Mouse (Mus musculus): Measurements from ENCODE around the gene Mpzl3. TPM values are rescaled to one million over a fixed set of nuclear protein-coding genes. Genes with fewer than 3 reads are reported as not detected.

Gene Mpzl3
- polyA plus RNA-seq, 1 experiment: 4.4 TPM

- H3K27ac ChIP-seq (replicated peaks; ENCODE audit: low read depth, low read length): no peak overlapping the region
- H3K4me1 ChIP-seq (ENCODE audit: control insufficient read depth, insufficient read depth, insufficient read length, low read length): no peaks in the 10 kb centered on the region
- no peak overlapping the region for H3K4me3 ChIP-seq (ENCODE audit: insufficient read depth, low read depth, low read length)
Measured at GRCm38 (mm10) chr9:45066735-45067134, 11.7 kb downstream of the Mpzl3 start.

GRCm38 (mm10) chr9:45071800-45072199 lies 16.8 kb downstream of the Mpzl3 start:
- no peak overlapping the region for H3K27ac ChIP-seq (replicated peaks; ENCODE audit: low read depth, low read length)
- no peak overlapping the region for H3K4me3 ChIP-seq (ENCODE audit: insufficient read depth, low read depth, low read length)
- H3K4me1 ChIP-seq (ENCODE audit: control insufficient read depth, insufficient read depth, insufficient read length, low read length): no peaks in the 10 kb centered on the region

DNA sequence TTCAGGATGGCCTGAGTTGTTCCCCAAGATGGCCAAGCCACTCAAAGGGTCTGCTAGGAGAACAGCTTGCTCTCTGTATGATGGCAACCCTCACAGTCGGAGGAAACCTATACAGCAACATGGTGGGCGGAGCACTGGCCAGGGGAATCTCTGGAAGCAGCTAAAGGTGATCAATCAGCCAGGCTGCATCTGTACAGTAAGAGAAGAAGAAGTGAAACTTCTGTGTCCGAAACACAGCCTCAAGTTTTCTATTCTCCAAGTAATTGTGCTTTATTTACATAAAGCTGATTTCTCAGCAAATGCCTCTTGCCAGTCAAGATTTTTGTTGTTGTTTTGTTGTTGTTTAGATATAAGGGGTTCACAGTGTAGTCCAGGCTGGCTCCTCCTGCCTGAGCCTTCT lies 22.9 kb downstream of the Mpzl3 start:
- Histone ChIP-seq H3K4me3 (ENCODE audit: insufficient read depth, low read depth, low read length) (no peak overlapping the region), H3K27ac (replicated peaks; ENCODE audit: low read depth, low read length) (no peak overlapping the region), H3K4me1 (ENCODE audit: control insufficient read depth, insufficient read depth, insufficient read length, low read length) (no peaks in the 10 kb centered on the region)

GRCm38 (mm10) chr9:45079011-45079410 lies 24.0 kb downstream of the Mpzl3 start, which contains the start of gene Jaml:
TSS of gene Jaml (plus strand) at chr9:45079183.
- Histone ChIP-seq H3K27ac (replicated peaks; ENCODE audit: low read depth, low read length) (no peak within 1 kb of the TSS), H3K4me1 (ENCODE audit: control insufficient read depth, insufficient read depth, insufficient read length, low read length) (no peaks in the 10 kb centered on the region), H3K4me3 (ENCODE audit: insufficient read depth, low read depth, low read length) (no peak within 1 kb of the TSS)

- Histone ChIP-seq H3K27ac (replicated peaks; ENCODE audit: low read depth, low read length) (no peak overlapping the region), H3K4me3 (ENCODE audit: insufficient read depth, low read depth, low read length) (no peak overlapping the region), H3K4me1 (ENCODE audit: control insufficient read depth, insufficient read depth, insufficient read length, low read length) (no peaks in the 10 kb centered on the region)
Measured at GRCm38 (mm10) chr9:45083132-45083531, 28.1 kb downstream of the Mpzl3 start.

DNA sequence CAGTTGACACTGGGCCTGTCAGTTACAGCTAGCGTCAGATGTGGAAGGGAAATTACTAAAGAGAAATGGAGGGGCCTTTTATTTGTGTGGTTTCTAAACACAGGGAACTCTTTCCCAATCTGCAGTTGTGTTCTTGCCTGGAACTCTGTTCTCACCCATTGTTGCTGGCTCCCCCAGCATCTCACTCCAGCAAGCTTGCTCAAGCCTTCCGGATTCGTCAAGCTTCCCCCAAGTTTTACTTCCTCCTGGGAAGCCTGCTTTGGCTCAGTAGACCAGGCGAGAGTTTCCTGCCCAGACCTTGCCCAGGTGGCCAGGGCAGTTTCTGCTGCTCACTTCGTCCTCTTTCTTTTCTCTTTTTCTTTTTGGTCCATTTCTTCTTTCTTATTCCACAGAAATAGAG lies 29.6 kb downstream of the Mpzl3 start:
- H3K27ac ChIP-seq (replicated peaks; ENCODE audit: low read depth, low read length): no peak overlapping the region
- no peak overlapping the region for H3K4me3 ChIP-seq (ENCODE audit: insufficient read depth, low read depth, low read length)
- H3K4me1 ChIP-seq (ENCODE audit: control insufficient read depth, insufficient read depth, insufficient read length, low read length): no peaks in the 10 kb centered on the region

GRCm38 (mm10) chr9:45085741-45086690 lies 31.0 kb downstream of the Mpzl3 start:
- Histone ChIP-seq H3K4me1 (ENCODE audit: control insufficient read depth, insufficient read depth, insufficient read length, low read length) (no peaks in the 10 kb centered on the region), H3K4me3 (ENCODE audit: insufficient read depth, low read depth, low read length) (no peak overlapping the region), H3K27ac (replicated peaks; ENCODE audit: low read depth, low read length) (no peak overlapping the region)

DNA sequence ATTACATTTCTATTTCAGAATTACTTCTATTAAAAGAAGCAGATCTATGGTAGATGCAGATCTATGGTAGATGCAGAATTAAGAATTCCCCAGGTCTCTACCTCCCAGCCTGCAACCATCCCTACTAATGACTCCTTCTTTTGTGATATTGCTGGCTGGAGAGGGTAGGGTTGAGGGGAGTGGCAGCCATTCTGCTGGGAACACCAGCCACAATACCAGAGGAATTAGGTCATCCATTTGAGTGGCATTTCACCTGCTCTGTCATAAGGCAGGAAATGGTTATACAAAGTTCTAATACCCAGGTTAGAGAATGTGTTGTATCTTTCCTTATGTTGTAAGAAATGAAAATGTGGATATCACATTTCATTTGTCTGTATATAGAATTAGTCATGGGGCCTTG lies 33.1 kb downstream of the Mpzl3 start:
- Histone ChIP-seq H3K4me3 (ENCODE audit: insufficient read depth, low read depth, low read length) (no peak overlapping the region), H3K4me1 (ENCODE audit: control insufficient read depth, insufficient read depth, insufficient read length, low read length) (no peaks in the 10 kb centered on the region), H3K27ac (replicated peaks; ENCODE audit: low read depth, low read length) (no peak overlapping the region)

- H3K4me1 ChIP-seq (ENCODE audit: control insufficient read depth, insufficient read depth, insufficient read length, low read length): no peaks in the 10 kb centered on the region; the same call in 1 of the 2 replicates
- no peak overlapping the region for H3K27ac ChIP-seq (replicated peaks; ENCODE audit: low read depth, low read length)
- H3K4me3 ChIP-seq (ENCODE audit: insufficient read depth, low read depth, low read length): no peak overlapping the region
Measured at GRCm38 (mm10) chr9:45090811-45091210, 35.8 kb downstream of the Mpzl3 start.

GRCm38 (mm10) chr9:45092641-45093040 lies 37.7 kb downstream of the Mpzl3 start:
- no peaks in the 10 kb centered on the region; the same call in 1 of the 2 replicates for H3K4me1 ChIP-seq (ENCODE audit: control insufficient read depth, insufficient read depth, insufficient read length, low read length)
- no peak overlapping the region for H3K27ac ChIP-seq (replicated peaks; ENCODE audit: low read depth, low read length)
- no peak overlapping the region for H3K4me3 ChIP-seq (ENCODE audit: insufficient read depth, low read depth, low read length)

GRCm38 (mm10) chr9:45095149-45095937 lies 40.4 kb downstream of the Mpzl3 start:
- Histone ChIP-seq H3K4me1 (ENCODE audit: control insufficient read depth, insufficient read depth, insufficient read length, low read length) (no peaks in the 10 kb centered on the region; the same call in 1 of the 2 replicates), H3K27ac (replicated peaks; ENCODE audit: low read depth, low read length) (no peak overlapping the region), H3K4me3 (ENCODE audit: insufficient read depth, low read depth, low read length) (no peak overlapping the region)

DNA sequence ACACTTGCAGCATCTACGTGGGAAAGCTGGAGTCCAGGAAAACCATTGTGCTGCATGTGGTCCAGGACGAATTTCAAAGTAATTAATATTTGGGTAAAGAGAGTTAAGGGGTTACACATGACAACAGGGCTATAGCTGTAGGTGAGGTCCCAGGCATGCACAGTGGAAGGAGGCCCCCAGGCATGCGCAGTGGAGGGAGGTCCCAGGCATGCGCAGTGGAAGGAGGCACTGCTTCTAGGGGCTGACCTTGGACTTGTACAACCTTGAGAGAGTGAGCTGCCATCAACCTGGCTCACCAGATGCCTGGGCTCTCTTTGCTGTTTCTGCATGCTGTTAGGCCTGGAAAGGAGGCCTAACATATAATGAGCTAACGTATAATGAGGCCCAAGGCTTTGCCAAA lies 42.9 kb downstream of the Mpzl3 start:
- no peak overlapping the region for H3K4me3 ChIP-seq (ENCODE audit: insufficient read depth, low read depth, low read length)
- H3K4me1 ChIP-seq (ENCODE audit: control insufficient read depth, insufficient read depth, insufficient read length, low read length): no peaks in the 10 kb centered on the region; the same call in 1 of the 2 replicates
- no peak overlapping the region for H3K27ac ChIP-seq (replicated peaks; ENCODE audit: low read depth, low read length)

GRCm38 (mm10) chr9:45098426-45098825 lies 43.4 kb downstream of the Mpzl3 start:
- no peak overlapping the region for H3K27ac ChIP-seq (replicated peaks; ENCODE audit: low read depth, low read length)
- no peaks in the 10 kb centered on the region; the same call in 1 of the 2 replicates for H3K4me1 ChIP-seq (ENCODE audit: control insufficient read depth, insufficient read depth, insufficient read length, low read length)
- H3K4me3 ChIP-seq (ENCODE audit: insufficient read depth, low read depth, low read length): no peak overlapping the region

DNA sequence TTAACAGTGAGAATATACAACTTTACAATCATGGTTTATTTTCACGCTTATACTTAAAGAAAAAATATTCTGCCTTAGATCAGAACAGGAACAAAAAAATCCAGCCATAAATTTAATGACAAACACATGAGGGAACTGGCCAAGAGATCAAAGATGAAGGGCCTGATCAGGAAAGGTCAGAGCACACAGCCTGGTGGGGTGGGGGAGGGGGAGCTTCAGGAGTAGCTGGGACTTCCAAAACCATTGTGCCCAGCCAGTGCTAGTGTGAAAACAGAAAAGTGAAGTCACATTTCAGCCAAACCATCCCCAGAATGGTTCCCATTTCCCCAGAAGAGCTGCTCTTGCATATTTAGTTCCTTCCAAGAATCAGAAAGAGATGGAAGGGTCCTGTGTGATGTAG lies 47.5 kb downstream of the Mpzl3 start:
- no peaks in the 10 kb centered on the region for H3K4me1 ChIP-seq (ENCODE audit: control insufficient read depth, insufficient read depth, insufficient read length, low read length)
- no peak overlapping the region for H3K27ac ChIP-seq (replicated peaks; ENCODE audit: low read depth, low read length)
- H3K4me3 ChIP-seq (ENCODE audit: insufficient read depth, low read depth, low read length): no peak overlapping the region

- no peak overlapping the region for H3K27ac ChIP-seq (replicated peaks; ENCODE audit: low read depth, low read length)
- no peaks in the 10 kb centered on the region for H3K4me1 ChIP-seq (ENCODE audit: control insufficient read depth, insufficient read depth, insufficient read length, low read length)
Measured at GRCm38 (mm10) chr9:45103211-45103979, 48.4 kb downstream of the Mpzl3 start.

More at GRCm38 (mm10) chr9:45103211-45103979, 48.4 kb downstream of the Mpzl3 start:
- H3K4me3 ChIP-seq (ENCODE audit: insufficient read depth, low read depth, low read length): no peak overlapping the region

Data from brown adipose tissue, adult 24 weeks (tissue).